Mouse (Mus musculus): Measurements from ENCODE around the gene Cnfn.

DNA sequence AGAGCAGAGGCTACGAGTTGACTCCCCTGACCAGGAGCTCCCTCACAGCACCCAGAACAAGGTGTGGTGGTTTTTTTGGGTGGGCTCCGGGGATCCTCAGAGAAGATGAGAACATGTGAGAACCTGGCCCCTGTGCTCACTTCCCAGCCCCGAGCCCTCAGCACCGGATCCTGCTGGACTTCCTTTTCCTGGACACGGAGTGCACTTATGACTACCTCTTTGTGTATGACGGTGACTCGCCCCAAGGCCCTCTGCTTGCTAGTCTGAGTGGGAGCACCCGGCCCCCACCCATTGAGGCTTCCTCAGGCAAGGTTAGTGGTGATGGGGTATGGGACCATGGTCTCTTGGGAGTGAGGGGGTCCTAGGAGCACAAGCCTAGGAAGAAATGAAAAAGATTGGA, 43.3 kb downstream of the Cnfn start:
- no peak for TF ChIP-seq CTCF (IDR thresholded peaks at IDR 0.05; ENCODE audit: insufficient read depth, low read length)
- no peak for TF ChIP-seq POLR2A (IDR thresholded peaks at IDR 0.05; ENCODE audit: borderline replicate concordance, extremely low read depth, low read depth, low read length)

Measured in lung, adult 2 months (tissue).